Comparison of ENCODE assay signal across 8 mouse cellular contexts in genomic region chr5:52470991-52471801, GRCm38 (mm10). TPM values are rescaled to one million over a fixed set of nuclear protein-coding genes. Genes with fewer than 3 reads are reported as not detected.
A peak's percentile ranks its signal among the peaks of the same experiment; 100 is the strongest.
DNase-seq lines count a peak whose midpoint lies in the region; ATAC-seq and TF ChIP-seq lines count a peak whose summit lies in the region.

Gene Ccdc149, minus strand, starts transcription at chr5:52471521.

- peak; percentile 84 for DNase-seq in adrenal gland, adult 2 months
- peak; percentile 23 to 26 for DNase-seq in gastrocnemius, adult 8-10 months (ENCODE audit: low spot score in 2 of 2)
- peak; percentile 79 to 80 for DNase-seq in layer of hippocampus, postnatal 36 days
- DNase-seq in lung, postnatal 0 days (ENCODE audit: low spot score): peak; percentile 90
- peak; percentile 85 for DNase-seq in retina, postnatal 1 day
- peak; percentile 63 for DNase-seq in yolk sac, embryonic 10.5 days (ENCODE audit: low spot score)

- no peaks in the 10 kb centered on the region for H3K27me3 ChIP-seq in hindbrain, embryonic 15.5 days
- H3K27me3 ChIP-seq in lung, postnatal 0 days (replicated peaks; ENCODE audit: insufficient read depth, low read length): no peaks in the 10 kb centered on the region

- peak within 1 kb of the TSS; percentile 90 for H3K27ac ChIP-seq in hindbrain, embryonic 15.5 days (replicated peaks)
- peak within 1 kb of the TSS; percentile 69 for H3K27ac ChIP-seq in lung, postnatal 0 days (ENCODE audit: low read length)

- WGBS in hindbrain, embryonic 15.5 days: 1% methylated on average over 58 of the region's 65 CpGs
- 1% methylated on average over 52 of the region's 65 CpGs for WGBS in lung, postnatal 0 days

- peak within 1 kb of the TSS; percentile 75 for H3K4me3 ChIP-seq in hindbrain, embryonic 15.5 days
- peak within 1 kb of the TSS; percentile 53 for H3K4me3 ChIP-seq in lung, postnatal 0 days (ENCODE audit: low read depth, low read length)

- peak; percentile 56 for ATAC-seq in common myeloid progenitor, adult 5-6 weeks (replicated peaks; ENCODE audit: low read depth, poor library complexity, severe bottlenecking)
- peak; percentile 97 for ATAC-seq in hindbrain, embryonic 15.5 days (ENCODE audit: low FRiP score, low read depth)
- ATAC-seq in lung, postnatal 0 days: peak; percentile 97

- H3K36me3 ChIP-seq in hindbrain, embryonic 15.5 days: no peaks in the 10 kb centered on the region
- H3K36me3 ChIP-seq in lung, postnatal 0 days (ENCODE audit: insufficient read depth, low read length): no peaks in the 10 kb centered on the region

- peak within 1 kb of the TSS; percentile 94 for H3K4me2 ChIP-seq in hindbrain, embryonic 15.5 days
- peak within 1 kb of the TSS; percentile 93 for H3K4me2 ChIP-seq in lung, postnatal 0 days (replicated peaks; ENCODE audit: low read depth, low read length)

- TF ChIP-seq CTCF in lung, postnatal 0 days (IDR thresholded peaks at IDR 0.05): no peak

- H3K4me1 ChIP-seq in hindbrain, embryonic 15.5 days (replicated peaks): peaks cover 19% of the 10 kb centered on the region
- no peaks in the 10 kb centered on the region for H3K4me1 ChIP-seq in lung, postnatal 0 days (ENCODE audit: insufficient read depth, low read depth, low read length)

- peak within 1 kb of the TSS; percentile 87 for H3K9ac ChIP-seq in hindbrain, embryonic 15.5 days
- peak within 1 kb of the TSS; percentile 64 for H3K9ac ChIP-seq in lung, postnatal 0 days (replicated peaks; ENCODE audit: low read depth)

- no peak for TF ChIP-seq EP300 in lung, postnatal 0 days (IDR thresholded peaks at IDR 0.05)

- no peaks in the 10 kb centered on the region for H3K9me3 ChIP-seq in hindbrain, embryonic 15.5 days
- H3K9me3 ChIP-seq in lung, postnatal 0 days (ENCODE audit: low read length): no peaks in the 10 kb centered on the region

RNA-seq across cellular contexts. Expression of gene Ccdc149, which starts in this region (rescaled TPM):
- total RNA-seq in adrenal gland, adult 2 months (2021): 1 to 10 TPM; 4.9 to 9.6 TPM
- 1.1 and 1.2 TPM in 2 replicates for polyA plus RNA-seq in adrenal gland, adult 2 months (2012; rRNA removed)
- total RNA-seq in common myeloid progenitor, adult 5-6 weeks (2017): 1.1 TPM in 1 of 2 replicates, not detected in the other
- total RNA-seq in gastrocnemius, adult 8-10 months (2022): 1 to 10 TPM in 2 of 4 experiments, under 1 TPM in 2; 0.41 to 1.7 (median 1.2) TPM
- 13.2 and 14.3 TPM in 2 replicates for polyA plus RNA-seq in hindbrain, embryonic 15.5 days (2015; fragmentation: Nextera tagmentation; extraction: Ambion mirVana)
- total RNA-seq in layer of hippocampus, postnatal 36 days (2021): 10 to 100 TPM; 61.5 to 66.2 TPM
- 3.4 TPM in 2 replicates for polyA plus RNA-seq in lung, postnatal 0 days (2015; fragmentation: Nextera tagmentation; extraction: Ambion mirVana)

Comparison
In these comparisons a context has a peak if more than half of its experiments do, and no peak if none do; other contexts are left out.
1. Peak in every context shown above with its lines: DNase-seq, ATAC-seq, H3K4me3 ChIP-seq and H3K27ac ChIP-seq.
2. RNA of gene Ccdc149 (total RNA-seq): 61.5 to 66.2 TPM in layer of hippocampus, postnatal 36 days; 4.9 to 9.6 TPM in adrenal gland, adult 2 months, 0.41 to 1.7 TPM in gastrocnemius, adult 8-10 months and 1.1 TPM in common myeloid progenitor, adult 5-6 weeks; every median in the first group is over 4 times any median in the second.
3. DNase-seq: peak in every context shown above with its lines; median percentile 90 in lung, postnatal 0 days; 85 in retina, postnatal 1 day; 84 in adrenal gland, adult 2 months; 80 in layer of hippocampus, postnatal 36 days; 63 in yolk sac, embryonic 10.5 days; 24 in gastrocnemius, adult 8-10 months.